Mouse (Mus musculus): ENCODE results near the gene Ankdd1b. TPM values are rescaled to one million over a fixed set of nuclear protein-coding genes. Genes with fewer than 3 reads are reported as not detected.

Ankdd1b gene
- total RNA-seq, 2 experiments from 2014 or later: not detected

DNA sequence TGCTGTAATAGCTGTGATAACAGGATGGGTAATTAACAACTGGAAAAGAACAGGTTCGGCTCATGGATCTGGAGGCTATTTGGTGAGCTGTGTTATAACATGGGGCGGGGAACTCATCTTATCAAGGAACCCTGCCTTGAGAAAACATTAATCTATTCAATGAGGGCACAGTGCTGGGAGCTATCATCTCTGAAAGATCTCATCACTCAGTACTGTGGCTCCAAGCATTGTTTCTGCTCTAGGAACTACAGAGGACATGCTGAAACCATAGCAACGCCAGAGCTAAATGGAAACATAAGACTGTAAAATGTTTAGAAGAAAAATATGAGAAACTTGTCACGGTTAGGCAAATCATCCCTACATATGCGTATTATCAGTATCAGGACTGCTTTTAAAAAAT, 13.0 kb downstream of the Ankdd1b start:
- no peak for ATAC-seq (replicated peaks; ENCODE audit: poor library complexity, severe bottlenecking)

DNA sequence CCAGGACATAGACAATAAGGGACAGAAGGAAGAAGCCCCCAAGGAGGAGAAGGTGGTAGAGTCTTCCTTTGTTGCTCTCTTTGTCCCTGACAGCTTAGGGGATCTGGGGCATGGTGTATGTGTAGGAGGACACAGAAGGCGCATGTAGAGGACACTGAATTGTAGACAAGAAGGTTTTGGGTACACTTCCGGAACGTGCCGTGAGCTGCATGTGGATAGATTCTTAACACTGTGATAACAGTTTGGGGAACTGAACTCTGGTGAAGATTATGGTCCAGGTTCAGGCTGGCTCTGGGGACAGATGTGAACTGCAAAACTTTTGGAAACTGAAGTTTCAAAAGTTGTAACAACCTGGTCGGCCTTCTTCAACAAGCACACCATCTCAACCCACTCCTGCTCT, 13.4 kb downstream of the Ankdd1b start:
- no peak for ATAC-seq (replicated peaks; ENCODE audit: poor library complexity, severe bottlenecking)

DNA sequence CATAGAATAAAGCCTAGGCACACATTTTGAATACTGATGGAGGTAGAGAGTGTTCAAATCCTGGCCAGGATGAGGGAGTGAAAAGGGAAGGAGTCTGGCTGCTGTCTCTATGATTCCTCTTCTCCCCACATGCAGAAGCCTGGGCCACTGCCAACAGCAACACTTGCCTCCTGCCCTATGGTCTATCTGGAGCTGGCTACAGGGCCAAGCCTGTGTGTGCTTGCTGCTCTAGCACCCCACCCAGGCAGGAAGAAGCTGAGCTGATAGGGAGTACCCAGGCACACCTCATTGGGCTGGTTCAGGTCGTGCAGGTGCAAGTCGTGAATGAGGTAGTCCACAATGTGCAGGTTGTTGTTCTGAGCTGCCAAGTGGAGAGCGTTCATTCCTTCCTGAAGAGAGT, 16.7 kb downstream of the Ankdd1b start:
- no peak for ATAC-seq (replicated peaks; ENCODE audit: poor library complexity, severe bottlenecking)

DNA sequence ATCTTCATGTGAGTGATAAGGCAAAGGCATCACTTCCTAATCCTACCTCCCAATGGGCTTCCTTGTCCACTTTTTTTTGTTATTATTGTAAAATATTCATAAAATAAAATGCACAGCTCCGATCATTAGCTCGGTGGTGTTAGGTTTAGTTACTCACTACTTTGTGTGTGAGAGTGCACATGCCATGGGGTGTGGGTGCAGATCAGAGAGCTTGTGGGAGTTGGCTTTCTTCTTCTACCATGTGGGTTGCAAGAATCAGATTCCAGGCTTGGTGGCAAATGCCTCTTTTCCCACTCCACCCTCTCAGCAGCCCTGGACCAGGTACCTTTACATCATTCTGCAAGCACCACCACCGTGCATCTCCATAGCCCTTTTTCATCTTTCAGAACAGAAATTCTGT, 18.4 kb downstream of the Ankdd1b start:
- ATAC-seq (replicated peaks; ENCODE audit: poor library complexity, severe bottlenecking): no peak

DNA sequence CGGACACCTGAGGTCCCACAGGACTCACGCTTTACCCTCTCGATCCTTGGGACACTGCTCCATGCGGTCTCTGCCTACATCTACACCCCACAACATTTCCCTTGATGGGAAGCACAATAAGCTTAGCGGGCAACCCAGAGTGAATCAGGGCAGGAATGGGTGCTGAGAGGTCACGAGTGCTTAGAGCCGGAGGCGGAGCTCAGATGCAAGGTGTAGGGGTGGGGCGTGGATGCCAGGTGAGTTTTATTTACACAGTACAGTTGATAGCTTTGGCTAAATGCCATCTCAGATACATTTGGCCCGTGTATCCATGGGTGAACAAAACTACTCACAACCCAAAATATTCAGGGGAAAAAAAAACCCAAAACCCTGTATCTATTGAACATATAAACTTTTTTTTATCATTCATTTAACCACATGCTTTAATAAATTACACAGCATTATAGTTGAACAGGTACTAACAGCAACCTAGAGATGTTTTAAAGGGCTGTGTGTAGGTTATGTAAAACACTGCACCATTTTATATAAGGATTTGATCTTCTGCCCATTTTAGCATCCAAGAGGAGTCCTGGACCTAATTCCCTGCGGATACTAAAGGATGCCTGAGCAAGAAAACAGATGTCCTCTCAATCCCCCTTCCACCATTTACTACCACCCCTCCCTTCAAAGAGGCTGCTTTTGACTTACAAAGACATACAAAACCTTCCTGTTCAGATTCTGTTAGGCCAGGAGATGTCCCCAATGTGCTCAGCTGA, 19.4 kb downstream of the Ankdd1b start:
- ATAC-seq (replicated peaks; ENCODE audit: poor library complexity, severe bottlenecking): no peak

DNA sequence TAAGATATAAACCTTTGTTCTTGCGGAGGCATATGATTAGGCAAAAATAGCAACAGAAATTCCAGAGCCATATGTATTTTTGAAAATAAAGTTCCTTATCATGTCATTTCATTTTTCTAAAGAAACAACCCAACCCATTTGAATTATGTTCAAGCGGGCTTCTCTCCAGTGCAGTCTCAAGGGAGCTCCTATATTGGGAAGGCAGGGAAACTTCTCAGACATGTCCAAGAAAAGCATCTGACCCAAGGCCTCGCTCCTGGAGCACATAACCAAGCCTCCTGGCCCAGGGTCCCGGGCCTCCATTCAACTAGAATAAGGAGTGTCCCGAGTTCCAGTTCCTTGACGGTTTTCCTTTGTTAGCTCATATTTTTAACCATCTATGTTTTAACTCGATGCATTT, 20.1 kb downstream of the Ankdd1b start:
- no peak for ATAC-seq (replicated peaks; ENCODE audit: poor library complexity, severe bottlenecking)

DNA sequence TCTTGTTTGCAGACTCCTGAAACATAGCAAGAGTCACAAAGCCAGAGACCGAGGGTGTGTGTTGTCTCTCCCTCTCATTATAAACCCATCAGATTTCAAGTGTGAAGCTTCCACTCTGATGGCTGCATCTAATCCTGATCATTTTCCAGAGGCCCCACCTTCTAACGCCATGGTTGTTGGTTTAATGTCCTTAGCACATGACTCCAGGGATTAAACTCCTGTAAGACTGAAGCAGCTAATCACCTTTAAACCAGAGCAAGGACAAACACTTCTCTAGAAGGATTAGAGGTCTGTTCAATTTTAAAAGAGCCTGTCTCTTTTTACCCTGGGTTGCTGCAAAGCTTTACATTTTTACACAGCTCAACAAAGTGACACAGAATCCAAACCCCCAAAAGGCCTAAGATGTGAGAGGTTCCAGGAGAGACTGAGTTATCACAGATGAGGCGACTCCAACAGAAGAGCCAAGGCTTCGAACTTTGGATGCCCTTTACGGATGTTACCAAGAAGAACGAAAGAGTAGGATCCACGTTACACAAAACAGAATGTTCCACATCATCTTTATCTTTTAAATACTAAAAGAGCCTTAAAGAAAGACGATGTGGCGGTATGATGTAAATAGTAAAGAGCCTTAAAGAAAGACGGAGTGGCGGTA, 20.7 kb downstream of the Ankdd1b start:
- no peak for ATAC-seq (replicated peaks; ENCODE audit: poor library complexity, severe bottlenecking)

DNA sequence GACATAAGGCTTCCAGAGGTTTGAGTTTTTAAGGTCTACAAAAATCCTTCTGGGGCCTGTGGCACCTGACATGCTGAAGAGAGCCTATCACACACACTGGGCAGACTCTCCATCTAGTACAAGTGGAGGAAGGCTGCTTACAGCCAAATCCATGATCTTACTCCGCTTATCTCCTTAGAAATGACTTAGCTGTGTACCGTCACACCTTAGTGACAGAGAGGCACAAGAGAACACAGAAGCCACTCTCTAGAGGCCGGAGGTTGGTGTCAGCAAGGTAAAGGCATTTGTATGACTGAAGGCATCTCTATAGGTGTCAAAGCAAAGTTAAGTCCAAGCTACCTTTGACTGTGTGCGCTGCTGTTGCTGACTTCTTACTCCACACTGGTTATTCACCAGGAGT, 30.6 kb downstream of the Ankdd1b start:
- ATAC-seq (replicated peaks; ENCODE audit: poor library complexity, severe bottlenecking): no peak

DNA sequence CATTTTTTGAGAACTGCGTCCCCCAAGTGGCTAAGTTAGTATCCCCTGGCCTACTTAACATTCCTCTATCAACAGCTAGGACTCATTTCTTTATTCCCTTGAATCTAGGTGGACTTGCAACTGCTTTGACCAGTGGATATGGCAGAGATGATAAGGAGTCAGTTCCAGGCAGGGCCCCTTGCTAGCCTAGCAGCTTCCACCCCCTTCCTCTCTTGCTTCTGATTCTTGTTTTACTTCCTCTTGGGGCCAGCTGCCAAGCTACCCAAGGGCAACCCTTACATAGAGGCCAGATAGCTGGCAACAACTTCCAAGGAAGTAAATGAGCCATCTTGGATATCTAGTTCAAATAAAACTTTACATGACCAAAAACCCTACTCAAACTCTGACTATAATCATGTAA, 34.1 kb downstream of the Ankdd1b start:
- ATAC-seq (replicated peaks; ENCODE audit: poor library complexity, severe bottlenecking): peak; percentile 60

DNA sequence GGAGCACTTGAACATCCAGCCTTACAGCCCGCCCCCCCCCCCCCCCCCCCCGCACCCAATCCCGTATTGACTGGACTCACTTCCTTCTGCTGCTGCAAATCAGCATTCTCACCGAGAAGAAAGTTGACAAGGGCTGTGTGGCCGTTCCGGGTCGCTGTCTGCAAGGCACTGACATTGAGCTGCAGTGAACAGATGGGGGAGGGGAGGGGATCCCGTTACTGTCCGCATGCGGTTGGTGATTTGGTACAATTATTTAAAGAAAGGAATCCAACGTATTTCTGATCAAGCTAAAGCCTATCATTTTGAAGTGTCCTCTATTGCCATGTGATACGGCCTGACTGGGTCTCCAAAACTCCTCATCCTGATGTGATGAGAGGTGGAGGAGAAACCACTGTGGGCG, 35.2 kb downstream of the Ankdd1b start:
- ATAC-seq (replicated peaks; ENCODE audit: poor library complexity, severe bottlenecking): 0 out of 2 replicates have a peak, but pooled peaks have one; percentile 17

DNA sequence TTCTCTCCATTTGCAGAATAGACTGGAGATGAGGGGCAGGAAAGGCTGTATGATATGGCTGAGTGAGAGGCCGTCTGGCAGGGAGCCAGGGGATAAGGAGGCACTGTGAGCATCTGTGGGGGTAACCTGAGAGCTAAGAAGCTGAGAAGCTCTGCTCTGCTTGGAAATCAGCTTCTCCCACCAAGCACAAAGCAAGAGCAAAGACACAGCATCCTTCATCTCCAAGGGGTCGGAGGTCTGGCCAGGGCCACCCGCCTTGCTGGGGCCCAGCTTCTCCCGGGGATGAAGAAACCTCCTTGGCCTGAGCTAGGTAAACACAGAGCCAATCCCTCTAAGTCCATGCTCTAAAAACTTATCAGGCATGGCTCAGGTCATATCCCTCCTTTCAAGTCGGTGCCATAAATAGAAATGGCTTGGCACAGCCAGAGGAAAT, 36.1 kb downstream of the Ankdd1b start:
- no peak for ATAC-seq (replicated peaks; ENCODE audit: poor library complexity, severe bottlenecking)

DNA sequence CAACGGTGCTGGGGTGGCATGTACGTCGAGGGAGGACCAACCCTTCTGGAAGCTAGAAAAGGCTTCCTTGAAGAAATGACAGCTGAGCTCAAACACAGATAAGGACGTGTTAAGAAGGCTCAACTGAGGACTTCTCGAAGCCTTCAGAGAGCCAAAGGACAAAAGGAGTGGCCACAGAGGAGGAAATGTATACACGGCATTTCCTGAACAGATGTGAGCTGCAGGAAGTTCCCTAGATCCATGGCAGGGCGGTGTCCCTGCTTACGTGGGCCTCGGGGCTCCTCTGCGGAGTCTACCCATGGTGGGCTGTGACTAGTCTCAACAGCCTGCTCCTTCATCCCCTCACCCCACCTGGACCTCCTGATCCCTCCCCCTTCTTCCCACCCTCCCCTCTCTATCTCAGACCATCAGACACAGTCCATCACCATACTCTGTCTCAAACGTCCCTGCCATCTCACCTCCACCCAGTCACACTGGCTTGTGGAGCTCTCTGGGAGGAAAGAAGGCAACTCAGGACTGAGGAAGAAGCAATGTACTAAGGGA, 37.3 kb downstream of the Ankdd1b start:
- peak; percentile 65 for ATAC-seq (replicated peaks; ENCODE audit: poor library complexity, severe bottlenecking)

DNA sequence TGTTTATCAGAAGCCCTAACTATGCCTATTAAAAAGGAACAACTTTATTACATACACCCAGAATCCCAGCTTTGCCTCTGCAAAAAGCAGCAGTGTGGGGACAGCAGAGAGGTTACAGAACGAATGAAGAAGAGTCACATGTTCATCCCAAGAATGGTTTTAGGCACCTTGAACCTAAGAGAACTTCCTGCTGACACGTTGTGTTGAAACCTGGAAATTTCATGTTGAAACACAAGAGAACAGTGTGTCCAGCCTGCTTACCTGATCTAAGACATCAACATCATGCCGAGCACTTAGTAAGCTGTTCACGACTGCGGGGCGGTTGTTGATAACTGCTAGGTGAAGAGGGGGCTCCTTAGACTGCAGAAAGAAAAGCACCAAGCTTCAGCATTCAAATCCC, 38.0 kb downstream of the Ankdd1b start:
- ATAC-seq (replicated peaks; ENCODE audit: poor library complexity, severe bottlenecking): no peak

DNA sequence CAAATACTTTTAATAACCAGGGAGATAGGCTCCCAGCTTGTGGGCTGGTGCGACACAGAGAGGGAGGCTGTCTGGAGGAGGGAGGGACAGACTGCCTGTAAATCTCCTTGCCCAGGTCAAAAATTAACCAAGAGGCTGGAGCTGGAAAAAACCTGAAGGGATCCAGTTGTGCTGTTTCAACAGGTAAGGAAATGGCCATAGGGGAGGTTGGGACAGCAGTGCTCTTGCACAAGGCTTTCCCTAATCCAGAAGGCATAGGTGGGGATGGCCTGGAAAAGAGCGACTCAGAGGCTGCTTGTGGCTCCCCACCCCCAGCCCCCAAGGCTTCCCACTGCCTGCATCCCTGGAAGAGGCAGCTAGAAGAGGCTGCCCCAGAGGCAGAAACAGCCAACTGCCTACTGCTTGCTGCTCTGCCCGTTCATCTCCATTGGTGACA, 38.6 kb downstream of the Ankdd1b start:
- no peak for ATAC-seq (replicated peaks; ENCODE audit: poor library complexity, severe bottlenecking)

DNA sequence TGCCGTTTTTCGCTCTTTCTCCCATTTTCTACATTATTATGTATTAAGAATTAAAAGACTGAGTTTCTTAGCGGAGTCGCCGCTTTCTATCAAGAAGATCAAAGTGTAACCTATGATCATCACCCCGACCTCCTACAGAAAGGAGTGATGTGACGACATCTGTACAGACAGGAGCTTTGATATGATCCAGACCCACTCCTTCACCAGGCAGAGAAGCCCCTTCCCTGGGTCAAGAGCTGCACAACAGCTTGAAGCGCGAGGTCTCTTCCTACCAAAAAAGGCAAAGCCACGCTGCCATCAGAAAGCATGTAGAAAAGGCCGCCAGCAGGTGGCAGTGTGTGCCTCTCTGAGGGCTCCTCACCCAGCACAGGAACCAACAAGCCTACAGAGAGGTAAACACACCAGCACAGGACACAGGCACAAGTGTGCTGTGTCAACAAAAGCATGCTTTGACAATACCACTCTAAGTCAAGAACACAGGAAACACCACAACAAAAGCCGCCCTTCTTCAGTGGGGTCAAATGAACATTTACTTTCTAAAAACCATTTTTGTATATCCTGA, 39.3 kb downstream of the Ankdd1b start:
- peak; percentile 75 for ATAC-seq (replicated peaks; ENCODE audit: poor library complexity, severe bottlenecking)

DNA sequence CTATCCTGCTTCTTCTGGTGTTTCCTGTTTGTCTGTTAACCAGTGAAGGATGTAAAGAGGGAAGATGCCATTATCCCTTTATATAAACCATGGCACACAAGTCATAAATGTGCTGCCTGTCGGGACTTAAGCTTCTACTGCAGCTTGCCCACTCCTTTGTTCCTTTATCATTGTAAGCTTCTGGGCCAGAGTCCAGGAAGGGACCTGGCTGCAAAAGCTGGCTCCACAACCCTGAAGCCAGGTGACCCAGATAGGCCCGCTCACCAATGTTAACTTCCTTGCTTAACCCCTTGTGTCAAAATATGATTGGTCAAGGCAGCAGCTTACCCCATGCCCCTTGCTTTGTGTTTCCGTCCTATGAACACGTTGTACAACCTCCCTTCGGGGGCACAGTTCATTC, 42.5 kb downstream of the Ankdd1b start:
- ATAC-seq (replicated peaks; ENCODE audit: poor library complexity, severe bottlenecking): no peak

DNA sequence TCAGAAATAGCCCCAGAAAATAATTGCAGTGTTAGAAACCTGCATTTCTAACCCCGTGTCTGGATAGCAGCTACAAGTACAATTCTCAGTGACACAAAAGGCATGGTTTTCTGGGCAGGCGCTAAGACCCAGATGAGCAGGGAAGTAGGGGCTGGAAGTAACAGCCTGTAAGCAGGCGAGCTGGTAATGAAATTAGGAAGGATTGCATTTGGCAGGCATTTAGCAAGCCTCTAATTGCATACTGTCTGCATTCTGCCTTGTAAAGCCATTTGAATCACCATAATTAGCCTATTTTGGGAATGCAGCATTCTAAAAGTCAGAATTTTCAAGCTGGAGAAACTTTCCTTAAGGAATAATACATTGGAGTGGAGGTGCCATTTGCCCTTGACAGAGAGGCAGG, 45.0 kb downstream of the Ankdd1b start:
- no peak for ATAC-seq (replicated peaks; ENCODE audit: poor library complexity, severe bottlenecking)

DNA sequence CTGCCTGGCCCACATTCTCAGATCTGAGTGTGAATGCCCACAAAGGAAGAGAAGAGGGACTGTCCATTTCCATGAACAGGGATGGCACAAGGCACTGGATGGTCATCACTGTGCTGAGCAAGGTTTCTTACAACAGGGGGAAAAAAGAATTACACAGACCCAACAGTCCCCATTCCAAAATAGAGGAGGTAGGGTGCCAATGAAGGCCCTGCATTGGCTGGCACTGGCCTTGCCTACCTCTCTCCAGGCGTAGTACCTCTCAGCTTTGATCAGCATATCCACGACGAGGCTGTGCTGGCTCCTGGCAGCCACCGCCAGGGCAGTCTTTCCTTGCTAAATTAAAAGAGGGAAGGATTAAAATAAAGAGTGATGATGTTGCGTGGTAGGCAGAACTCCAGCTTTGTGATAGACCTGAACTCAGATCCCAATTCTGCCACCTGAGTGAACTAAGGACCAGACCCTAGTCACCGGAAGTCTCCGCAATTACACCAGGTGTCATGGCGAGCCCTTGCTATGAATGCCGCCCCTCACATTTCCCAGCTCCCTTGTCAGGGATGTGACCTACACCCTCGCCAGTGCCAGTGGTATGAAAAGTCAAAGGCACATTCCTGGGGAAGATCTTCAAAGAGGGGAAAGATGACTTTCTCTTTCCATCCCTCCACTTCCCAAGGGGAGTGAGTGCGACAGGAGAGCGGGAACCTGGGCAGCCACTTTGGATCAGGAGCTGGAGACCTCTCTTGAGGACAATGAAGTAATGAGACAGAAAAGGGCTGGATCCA, 46.3 kb downstream of the Ankdd1b start:
- no peak for ATAC-seq (replicated peaks; ENCODE audit: poor library complexity, severe bottlenecking)

DNA sequence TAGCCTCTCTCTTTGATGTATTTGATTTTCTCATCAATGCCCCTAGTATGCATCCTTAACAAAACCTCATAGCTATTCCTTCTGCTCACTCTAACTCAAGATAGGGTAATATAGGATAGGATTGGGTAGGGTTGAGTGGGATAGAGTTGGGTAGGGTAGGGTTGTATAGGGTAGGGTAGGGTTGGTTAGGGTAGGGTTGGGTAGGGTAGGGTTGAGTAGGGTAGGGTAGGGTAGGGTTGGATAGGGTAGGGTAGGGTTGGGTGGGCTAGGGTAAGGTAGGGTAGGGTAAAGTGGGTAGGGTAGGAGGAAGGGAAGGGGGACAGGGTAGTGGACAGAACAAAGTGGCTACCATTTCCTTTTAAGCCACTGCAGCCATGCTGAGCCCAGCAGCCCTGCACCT, 49.8 kb downstream of the Ankdd1b start:
- no peak for ATAC-seq (replicated peaks; ENCODE audit: poor library complexity, severe bottlenecking)

DNA sequence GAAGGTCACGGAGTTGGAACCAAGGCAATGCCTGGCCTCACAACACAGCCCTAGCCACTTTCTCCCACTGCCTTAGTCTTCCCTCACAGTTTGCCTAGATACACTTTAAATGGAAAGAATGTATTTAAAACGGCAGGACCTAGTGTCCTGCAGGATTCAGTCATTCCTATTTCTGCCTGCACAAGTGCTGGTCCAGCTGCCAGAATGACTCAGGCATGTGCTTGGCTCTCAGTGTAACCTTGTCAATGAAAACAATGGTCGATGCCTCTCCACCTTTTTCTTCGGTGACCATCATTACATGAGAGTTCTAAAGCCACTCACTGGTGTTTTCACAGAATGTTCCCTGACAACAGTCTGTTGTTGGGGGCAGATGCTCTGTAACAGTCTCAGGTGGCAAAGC, 52.5 kb downstream of the Ankdd1b start:
- ATAC-seq (replicated peaks; ENCODE audit: poor library complexity, severe bottlenecking): no peak
